Mouse (Mus musculus) ES-Bruce4 (cell line): ENCODE results near the gene Swi5. TPM values are rescaled to one million over a fixed set of nuclear protein-coding genes. Genes with fewer than 3 reads are reported as not detected.

Experiments used
- H3K27ac ChIP-seq: 2 replicates; pipeline ENCODE4 v1.5.1; 2012; ENCODE audit warnings: low read length, inconsistent platforms; ENCODE audit not compliant: insufficient read depth
- H3K27me3 ChIP-seq: 2 replicates; pipeline ENCODE4 v1.6.1; 2012; ENCODE audit warnings: mild to moderate bottlenecking, low read length, inconsistent platforms; ENCODE audit not compliant: control insufficient read depth, poor library complexity, insufficient read depth, severe bottlenecking
- H3K36me3 ChIP-seq: 2 replicates; pipeline ENCODE4 v1.6.1; 2012; ENCODE audit warnings: inconsistent platforms, mild to moderate bottlenecking, low read length, moderate library complexity; ENCODE audit not compliant: control insufficient read depth, poor library complexity, insufficient read depth, severe bottlenecking
- H3K4me1 ChIP-seq: one replicate; pipeline ENCODE4 v1.8.1; 2011; ENCODE audit warnings: low read length; ENCODE audit not compliant: control insufficient read depth, insufficient read depth
- H3K4me3 ChIP-seq: 2 replicates; pipeline ENCODE4 v1.5.1; 2011; ENCODE audit warnings: low read depth, mild to moderate bottlenecking, low read length
- H3K9ac ChIP-seq: 2 replicates; pipeline ENCODE4 v1.6.1; 2012; ENCODE audit warnings: low read depth, mild to moderate bottlenecking, inconsistent platforms; ENCODE audit not compliant: poor library complexity, severe bottlenecking
- H3K9me3 ChIP-seq: replicated peaks from 2 replicates; pipeline ENCODE4 v1.6.1; 2012; ENCODE audit warnings: mild to moderate bottlenecking, low read length, inconsistent platforms; ENCODE audit not compliant: control insufficient read depth, poor library complexity, insufficient read depth, severe bottlenecking
- CTCF ChIP-seq: IDR thresholded peaks from one replicate; pipeline ENCODE4 v1.8.1; 2011; ENCODE audit warnings: low read depth, low read length
- EP300 ChIP-seq: IDR thresholded peaks from 2 replicates; pipeline ENCODE4 v1.6.1; 2011; ENCODE audit warnings: low read depth, low read length; ENCODE audit not compliant: insufficient read depth
- POLR2A ChIP-seq: IDR thresholded peaks from one replicate; pipeline ENCODE4 v1.8.1; 2011; ENCODE audit warnings: low read length; ENCODE audit not compliant: insufficient read depth
- polyA plus RNA-seq: library from polyadenylated mRNA; stranded (reverse); fragments of >200 nt; gene quantifications from 2 replicates; pipeline ENCODE4 v1.2.4, GENCODE M21; 2011; ENCODE audit warnings: low read depth; ENCODE audit not compliant: missing spikeins, insufficient read depth, insufficient read length

Gene Swi5
- polyA plus RNA-seq, 1 experiment = 553 TPM

GRCm38 (mm10) chr2:32314831-32315230, 27.0 kb upstream of the Swi5 start:
- H3K36me3 ChIP-seq = no peaks in the 10 kb centered on the region
- H3K9ac ChIP-seq = no peak overlapping the region
- H3K4me1 ChIP-seq = no peaks in the 10 kb centered on the region
- no peak for TF ChIP-seq CTCF
- TF ChIP-seq POLR2A = no peak
- no peak for TF ChIP-seq EP300
- H3K27me3 ChIP-seq = no peaks in the 10 kb centered on the region
- H3K9me3 ChIP-seq = no peaks in the 10 kb centered on the region
- no peak overlapping the region for H3K4me3 ChIP-seq
- H3K27ac ChIP-seq = no peak overlapping the region

- peak overlapping the region; percentile 91 for H3K4me3 ChIP-seq
- no peak overlapping the region for H3K27ac ChIP-seq
- TF ChIP-seq CTCF (no peak), POLR2A (no peak), EP300 (no peak)
- H3K9me3 ChIP-seq = no peaks in the 10 kb centered on the region
- H3K27me3 ChIP-seq = no peaks in the 10 kb centered on the region
- no peaks in the 10 kb centered on the region for H3K36me3 ChIP-seq
- no peaks in the 10 kb centered on the region for H3K4me1 ChIP-seq
- peak overlapping the region; percentile 80 for H3K9ac ChIP-seq
These were observed 24.6 kb upstream of the Swi5 start for GRCm38 (mm10) chr2:32312318-32312964.

GRCm38 (mm10) chr2:32311443-32312317, 23.8 kb upstream of the Swi5 start:
- Histone ChIP-seq H3K9me3 (no peaks in the 10 kb centered on the region), H3K27me3 (no peaks in the 10 kb centered on the region), H3K4me3 (peak overlapping the region; percentile 61), H3K4me1 (no peaks in the 10 kb centered on the region), H3K36me3 (no peaks in the 10 kb centered on the region), H3K27ac (no peak overlapping the region), H3K9ac (peak overlapping the region; percentile 80)
- no peak for TF ChIP-seq EP300
- TF ChIP-seq CTCF = peak; percentile 41

DNA sequence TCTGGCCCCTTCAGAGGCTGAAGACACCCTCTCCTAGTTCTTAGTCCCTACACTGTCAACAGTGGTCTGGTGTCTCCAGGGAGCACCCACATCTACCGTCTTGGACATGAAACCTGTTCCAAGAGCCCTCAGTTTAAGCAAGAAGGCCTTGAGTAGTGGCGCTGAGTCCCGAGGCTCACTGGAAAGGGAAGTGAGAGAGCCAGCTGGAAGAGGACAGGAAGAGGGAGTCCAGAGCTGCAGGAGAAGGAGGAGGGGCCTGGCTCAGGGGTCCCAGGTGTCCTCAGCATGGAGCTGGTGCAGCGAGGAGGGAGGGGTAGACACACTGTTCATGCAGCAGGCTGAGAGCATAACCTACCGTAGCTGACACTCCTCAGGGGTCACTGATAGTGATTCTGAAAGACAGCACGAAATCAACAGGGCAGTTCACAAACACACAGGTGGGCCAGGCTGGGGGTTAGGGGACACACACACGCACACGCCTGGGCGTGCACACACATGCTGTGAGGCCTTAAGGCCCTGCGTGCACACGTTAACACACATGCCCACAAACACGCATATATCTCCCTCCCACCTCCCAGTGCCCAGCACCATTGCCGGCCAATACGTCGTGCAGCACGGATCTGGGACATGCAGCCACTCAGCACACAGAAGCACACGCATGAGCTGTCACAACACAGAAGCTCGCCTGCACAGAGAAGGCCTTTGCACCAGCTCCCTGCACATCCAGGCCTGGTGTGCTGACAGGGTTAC, 22.4 kb upstream of the Swi5 start:
- H3K27me3 ChIP-seq = no peaks in the 10 kb centered on the region
- no peak overlapping the region for H3K9ac ChIP-seq
- H3K36me3 ChIP-seq = no peaks in the 10 kb centered on the region
- no peak for TF ChIP-seq CTCF
- TF ChIP-seq EP300 = no peak
- no peak for TF ChIP-seq POLR2A
- no peaks in the 10 kb centered on the region for H3K9me3 ChIP-seq
- no peaks in the 10 kb centered on the region for H3K4me1 ChIP-seq
- H3K4me3 ChIP-seq = no peak overlapping the region
- no peak overlapping the region for H3K27ac ChIP-seq

GRCm38 (mm10) chr2:32308870-32309568, 21.1 kb upstream of the Swi5 start:
- Histone ChIP-seq H3K36me3 (no peaks in the 10 kb centered on the region), H3K9ac (no peak overlapping the region), H3K27me3 (no peaks in the 10 kb centered on the region), H3K27ac (no peak overlapping the region), H3K4me1 (no peaks in the 10 kb centered on the region), H3K4me3 (no peak overlapping the region), H3K9me3 (no peaks in the 10 kb centered on the region)
- TF ChIP-seq POLR2A (no peak), EP300 (no peak), CTCF (no peak)
